Mouse (Mus musculus) forebrain, embryonic 13.5 days (tissue): ENCODE measurements at regions not wholly inside any gene's neighbourhood (a gene's known extent, or its start where the extent isn't known, plus 50 kb on each side); places are given as distances from the start of the nearest gene placed in this dataset.

Experiments used
- ATAC-seq: fragments of 200-750 bp; cut with Nextera tagmentation; 2 replicates; pipeline ENCODE4 v1.8.0; 2017
- H3K27ac ChIP-seq: fragments of 300-500 bp; sonication (generic); 2 replicates; pipeline ENCODE4 v1.5.1; 2015; ENCODE audit warnings: inconsistent platforms, mild to moderate bottlenecking, moderate library complexity
- H3K27me3 ChIP-seq: fragments of 300-500 bp; sonication (generic); 2 replicates; pipeline ENCODE4 v1.6.1; 2015; ENCODE audit warnings: mild to moderate bottlenecking, inconsistent platforms
- H3K36me3 ChIP-seq: fragments of 300-500 bp; sonication (generic); 2 replicates; pipeline ENCODE4 v1.6.1; 2015; ENCODE audit warnings: mild to moderate bottlenecking, inconsistent platforms; ENCODE audit not compliant: poor library complexity, severe bottlenecking
- H3K4me1 ChIP-seq: fragments of 300-500 bp; sonication (generic); 2 replicates; pipeline ENCODE4 v1.6.1; 2015; ENCODE audit warnings: inconsistent platforms
- H3K4me2 ChIP-seq: fragments of 300-500 bp; sonication (generic); 2 replicates; pipeline ENCODE4 v1.6.1; 2015; ENCODE audit warnings: inconsistent platforms, mild to moderate bottlenecking, moderate library complexity
- H3K4me3 ChIP-seq: fragments of 300-500 bp; sonication (generic); 2 replicates; pipeline ENCODE4 v1.5.1; 2015; ENCODE audit warnings: mild to moderate bottlenecking, inconsistent platforms
- H3K9ac ChIP-seq: fragments of 300-500 bp; sonication (generic); 2 replicates; pipeline ENCODE4 v1.6.1; 2015; ENCODE audit warnings: mild to moderate bottlenecking, inconsistent platforms
- H3K9me3 ChIP-seq: fragments of 300-500 bp; sonication (generic); replicated peaks from 2 replicates; pipeline ENCODE4 v1.6.1; 2016; ENCODE audit warnings: inconsistent platforms
- WGBS: fragments of 180-500 bp; shearing (Covaris S2); methylation state at CpG from one replicate; pipeline ENCODE4 v1.1.7; 2015; 5-methylcytosine and 5-hydroxymethylcytosine counted together

- H3K4me3 ChIP-seq: no peak overlapping the region
- WGBS: 72% methylated on average over 4 of the region's 4 CpGs
- no peak overlapping the region for H3K4me2 ChIP-seq
- no peaks in the 10 kb centered on the region for H3K36me3 ChIP-seq
- no peak overlapping the region for H3K9ac ChIP-seq
- H3K4me1 ChIP-seq: peaks cover 5% of the 10 kb centered on the region; the same call in 1 of the 2 replicates
- no peaks in the 10 kb centered on the region for H3K9me3 ChIP-seq
- ATAC-seq: no peak
- no peak overlapping the region for H3K27ac ChIP-seq
- H3K27me3 ChIP-seq: peaks cover 28% of the 10 kb centered on the region
Measured at GRCm38 (mm10) chr3:66405645-66406044, 109.0 kb upstream of the Veph1 start.

GRCm38 (mm10) chr3:66403707-66404106 is 107.1 kb upstream of the Veph1 start:
- Histone ChIP-seq H3K9ac (no peak overlapping the region), H3K9me3 (no peaks in the 10 kb centered on the region), H3K36me3 (no peaks in the 10 kb centered on the region), H3K4me1 (peaks cover 5% of the 10 kb centered on the region; the same call in 1 of the 2 replicates), H3K27me3 (peaks cover 15% of the 10 kb centered on the region), H3K27ac (no peak overlapping the region), H3K4me2 (no peak overlapping the region), H3K4me3 (no peak overlapping the region)
- 95% methylated on average over 2 of the region's 2 CpGs for WGBS
- ATAC-seq: no peak

DNA sequence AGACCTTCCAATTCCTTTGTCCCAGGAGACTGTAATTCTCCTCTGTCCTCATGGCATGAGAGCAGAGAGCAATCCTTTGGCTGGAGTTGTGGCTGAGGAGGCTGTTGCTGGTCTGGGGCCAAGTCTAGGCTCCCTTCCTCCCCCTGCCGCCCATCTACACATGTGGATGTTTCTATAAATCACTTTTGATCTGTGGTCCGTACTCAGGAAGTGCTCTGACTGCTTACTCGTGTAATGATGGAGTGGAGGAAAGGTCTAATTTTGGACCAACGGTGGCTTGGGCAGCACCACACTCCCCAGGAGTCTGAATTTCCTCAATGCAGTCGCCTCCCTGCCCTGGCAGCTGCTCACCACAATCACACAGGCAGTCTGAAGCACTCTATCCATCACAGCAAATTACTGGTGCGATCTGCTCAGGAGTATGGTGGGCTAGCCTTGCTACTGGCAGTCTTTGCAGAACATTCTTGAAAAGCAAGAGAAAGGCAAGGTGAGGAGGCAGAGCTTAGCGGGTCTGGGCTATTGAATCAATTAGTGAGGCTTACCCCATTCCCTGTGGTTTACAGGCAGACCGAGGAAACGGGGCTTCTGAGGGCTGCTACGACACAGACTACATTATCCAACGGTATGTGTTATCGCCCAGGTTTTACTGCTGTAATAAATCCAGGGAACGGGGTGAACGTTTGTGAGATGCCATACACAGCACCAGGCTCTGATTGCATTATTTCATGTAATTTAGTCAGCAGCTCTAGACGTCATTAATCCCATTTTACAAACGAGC is 104.3 kb upstream of the Veph1 start:
- no peak overlapping the region for H3K27ac ChIP-seq
- ATAC-seq: no peak
- no peak overlapping the region for H3K9ac ChIP-seq
- 65% methylated on average over 16 of the region's 16 CpGs for WGBS
- H3K9me3 ChIP-seq: no peaks in the 10 kb centered on the region
- H3K4me2 ChIP-seq: no peak overlapping the region
- H3K4me3 ChIP-seq: no peak overlapping the region
- peaks cover 5% of the 10 kb centered on the region; the same call in 1 of the 2 replicates for H3K4me1 ChIP-seq
- peaks cover 5% of the 10 kb centered on the region; the same call in 1 of the 2 replicates for H3K27me3 ChIP-seq
- H3K36me3 ChIP-seq: no peaks in the 10 kb centered on the region

- Histone ChIP-seq H3K9ac (no peak overlapping the region), H3K4me2 (no peak overlapping the region), H3K27me3 (peaks cover 2% of the 10 kb centered on the region; the same call in 1 of the 2 replicates), H3K9me3 (no peaks in the 10 kb centered on the region), H3K4me1 (no peaks in the 10 kb centered on the region), H3K36me3 (no peaks in the 10 kb centered on the region), H3K4me3 (no peak overlapping the region), H3K27ac (peak overlapping the region; percentile 77)
- peak; percentile 81 for ATAC-seq
- 55% methylated on average over 12 of the region's 12 CpGs for WGBS
Measured at GRCm38 (mm10) chr3:66398214-66399150, 101.8 kb upstream of the Veph1 start.

- no peaks in the 10 kb centered on the region for H3K36me3 ChIP-seq
- H3K9ac ChIP-seq: no peak overlapping the region
- H3K27me3 ChIP-seq: no peaks in the 10 kb centered on the region
- no peak for ATAC-seq
- no peak overlapping the region for H3K4me3 ChIP-seq
- 84% methylated on average over 14 of the region's 14 CpGs for WGBS
- no peaks in the 10 kb centered on the region for H3K4me1 ChIP-seq
- no peak overlapping the region for H3K27ac ChIP-seq
- no peaks in the 10 kb centered on the region for H3K9me3 ChIP-seq
- H3K4me2 ChIP-seq: no peak overlapping the region
Measured at GRCm38 (mm10) chr3:66375088-66375910, 78.7 kb upstream of the Veph1 start.

- ATAC-seq: no peak
- 92% methylated on average over 4 of the region's 4 CpGs for WGBS
- Histone ChIP-seq H3K27ac (no peak overlapping the region), H3K9me3 (no peaks in the 10 kb centered on the region), H3K4me3 (no peak overlapping the region), H3K9ac (no peak overlapping the region), H3K27me3 (no peaks in the 10 kb centered on the region), H3K4me1 (no peaks in the 10 kb centered on the region), H3K4me2 (no peak overlapping the region), H3K36me3 (no peaks in the 10 kb centered on the region)
Measured at GRCm38 (mm10) chr3:66374603-66375002, 78.0 kb upstream of the Veph1 start.

DNA sequence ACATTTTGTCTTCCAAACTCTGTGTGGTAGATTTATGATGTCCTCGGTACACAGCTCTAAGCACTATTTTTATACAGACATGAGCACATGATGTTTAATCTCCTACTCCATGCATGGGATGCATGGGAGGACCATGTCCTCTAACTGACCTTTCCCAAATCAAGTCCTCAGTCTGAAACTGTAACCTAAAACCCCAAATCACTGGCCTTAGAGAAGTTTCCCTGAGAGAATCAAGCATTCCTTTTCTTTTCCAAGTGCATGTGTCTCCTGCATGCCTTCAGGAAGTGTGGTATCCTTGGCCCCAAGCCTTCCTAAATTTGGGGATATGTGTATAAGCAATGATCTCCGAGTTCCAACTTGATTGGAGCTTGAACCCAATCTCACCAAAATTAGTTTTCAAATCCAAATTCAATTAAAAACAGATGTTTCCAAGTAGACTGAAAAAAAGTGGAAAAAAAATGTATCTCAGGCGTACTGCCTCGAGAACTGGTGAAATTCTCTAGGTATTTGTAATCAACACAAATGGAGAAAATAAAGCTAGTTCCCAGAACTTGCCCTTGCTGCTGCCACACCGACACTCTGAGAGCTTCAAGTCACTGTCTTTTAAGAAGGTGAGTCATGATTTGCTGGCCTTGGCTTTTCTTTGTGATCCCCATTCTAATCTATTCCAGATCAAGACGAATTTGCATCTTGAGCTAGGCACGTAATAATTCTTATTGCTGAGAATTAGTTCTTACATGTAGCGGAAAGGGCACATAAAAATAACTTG is 77.4 kb upstream of the Veph1 start:
- Histone ChIP-seq H3K4me2 (no peak overlapping the region), H3K9me3 (no peaks in the 10 kb centered on the region), H3K27me3 (no peaks in the 10 kb centered on the region), H3K4me1 (no peaks in the 10 kb centered on the region), H3K9ac (no peak overlapping the region), H3K36me3 (no peaks in the 10 kb centered on the region), H3K4me3 (no peak overlapping the region), H3K27ac (no peak overlapping the region)
- no peak for ATAC-seq
- 88% methylated on average over 8 of the region's 8 CpGs for WGBS
